Mouse (Mus musculus) embryonic stem cell, embryonic (primary cell): ENCODE measurements around the gene Mon2.

Experiments
- CTCF ChIA-PET, 4 experiments: fragments of 300-600 bp in 2 of 4; fragments of 350-600 bp in 2 of 4; sonication (Branson Sonifier 250); formaldehyde crosslinking; loops; one replicate each; lab custom pipeline; 2022; ENCODE audit warnings: inconsistent platforms in 2 of 4; lab: Charles Lee
- POLR2A ChIA-PET, 4 experiments: fragments of 300-600 bp in 2 of 4; fragments of 350-600 bp in 2 of 4; sonication (Branson Sonifier 250); formaldehyde crosslinking; loops; one replicate each; lab custom pipeline; 2022; ENCODE audit warnings: antibody characterized with exemption in 4 of 4, inconsistent platforms in 1 of 4; lab: Charles Lee

Mon2 gene

DNA sequence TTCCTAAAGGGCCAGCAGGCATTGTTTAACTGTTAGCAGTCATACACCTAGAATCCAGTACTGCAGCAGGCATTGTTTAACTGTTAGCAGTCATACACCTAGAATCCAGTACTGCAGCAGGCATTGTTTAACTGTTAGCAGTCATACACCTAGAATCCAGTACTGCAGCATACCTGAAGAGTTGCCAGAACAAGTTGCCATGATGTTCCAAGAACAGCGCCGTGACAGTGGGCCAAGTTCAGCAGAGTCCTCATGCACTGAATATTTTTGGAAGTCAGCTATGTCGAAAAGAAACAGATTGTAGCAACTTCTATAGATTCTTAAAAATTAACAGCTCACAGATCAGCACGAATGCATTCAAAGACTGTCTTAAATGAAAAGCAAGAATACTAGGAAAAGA is 49.6 kb downstream of the Mon2 start:
- ChIA-PET POLR2A (interaction anchor here in 1 of 4 experiments (1.3 kb wide), 1 partner anchor 20 kb away, joined by 3 read pairs; no protein-coding TSS in a partner anchor), CTCF (interaction anchor here in 1 of 4 experiments (0.6 kb wide), 1 partner anchor 219 kb away, joined by 3 read pairs; no protein-coding TSS in a partner anchor)

DNA sequence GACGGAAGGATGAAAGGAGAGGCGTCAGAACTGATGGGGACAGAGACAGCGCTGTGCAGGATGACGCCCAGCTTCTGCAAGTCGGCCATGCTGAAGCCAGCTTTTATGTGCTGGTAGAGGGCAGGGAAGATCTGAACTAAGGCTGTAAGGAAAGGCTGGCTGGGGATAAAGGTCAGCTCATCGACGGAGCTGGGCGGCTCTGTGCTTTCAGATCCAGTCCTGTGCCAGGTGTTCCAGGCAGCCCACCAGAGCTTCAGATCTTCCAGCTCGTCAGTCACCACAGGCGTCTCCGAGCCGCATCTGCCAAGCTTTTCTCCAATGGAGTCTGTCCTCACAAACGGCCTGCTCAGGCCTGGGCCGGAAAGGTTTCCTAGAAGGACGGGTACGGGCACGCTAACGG is 62.9 kb downstream of the Mon2 start:
- ChIA-PET POLR2A (interaction anchor here in 3 of 4 experiments (0.5 to 2.5 kb wide), 25 partner anchors 8 to 594 kb away, joined by 3 to 9 read pairs (median 4); partner anchors contain the start of genes Mon2 (in 2 of the 3) and Ppm1h (in 1 of the 3)), CTCF (interaction anchor here (0.6 to 2.4 kb wide), 25 partner anchors 8 to 627 kb away, joined by 3 to 20 read pairs (median 4); no protein-coding TSS in a partner anchor)

DNA sequence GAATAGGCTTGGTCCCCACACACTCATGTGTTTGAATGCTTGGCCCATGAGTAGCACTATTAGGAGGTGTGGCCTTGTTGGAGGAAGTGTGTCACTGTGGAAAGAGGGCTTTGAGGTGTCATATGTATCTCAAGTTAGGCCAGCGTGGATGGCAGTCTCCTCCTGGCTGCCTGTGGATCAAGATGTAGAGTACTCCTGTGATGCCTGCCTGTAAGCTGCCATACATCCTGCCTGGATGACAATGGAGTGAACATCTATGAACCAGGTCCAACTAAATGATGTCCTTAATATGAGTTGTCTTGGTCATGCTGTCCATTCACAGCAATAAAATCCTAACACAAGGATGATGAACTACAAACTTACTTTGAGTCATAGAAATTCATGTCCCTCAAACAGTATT is 64.9 kb downstream of the Mon2 start:
- ChIA-PET CTCF (no interaction called here), POLR2A (no interaction called here)

DNA sequence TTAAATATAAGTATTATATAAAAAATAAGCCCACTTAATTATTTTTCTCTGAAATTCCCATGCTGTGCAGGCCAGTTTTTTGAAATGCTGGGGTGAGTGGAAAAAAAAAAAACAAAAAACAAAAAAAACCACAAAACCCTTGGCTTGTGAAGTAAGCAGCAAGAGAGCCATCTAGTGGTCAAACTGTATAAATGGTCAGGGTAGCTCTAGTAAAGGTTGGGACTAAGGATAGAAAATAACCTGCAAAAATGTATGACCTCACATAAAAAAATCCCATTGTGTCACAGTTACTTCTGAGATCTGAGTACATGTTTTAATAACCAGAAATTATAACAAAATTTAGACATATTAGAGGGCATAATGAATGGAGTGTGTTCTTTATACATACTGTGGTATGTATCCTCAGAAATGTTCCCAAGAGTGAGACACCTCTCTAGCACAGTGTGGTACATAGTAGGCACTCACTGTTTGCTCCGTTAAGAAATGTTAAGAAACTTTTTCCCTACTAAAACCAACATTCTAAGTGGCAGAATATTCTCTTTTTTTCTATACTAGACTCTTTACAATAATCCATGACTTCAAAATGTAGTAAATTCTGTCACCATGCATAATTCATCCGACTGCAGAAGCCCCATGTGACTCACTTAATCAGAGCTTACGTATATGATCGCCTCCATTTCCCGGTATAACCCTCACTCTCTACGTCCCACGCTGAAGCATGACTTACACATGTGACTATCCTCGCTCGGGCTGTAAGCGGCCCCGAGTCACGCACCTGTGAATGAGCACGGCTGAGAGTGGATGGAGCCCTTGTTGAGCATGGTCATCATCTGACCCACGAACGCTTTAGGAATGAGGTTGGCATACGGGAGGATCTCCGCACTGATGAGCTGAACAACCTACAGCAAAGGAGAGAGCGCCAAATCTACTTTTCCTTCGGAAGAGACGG is 70.8 kb downstream of the Mon2 start:
- ChIA-PET CTCF (interaction anchor here (0.5 to 3.6 kb wide), 28 partner anchors 8 to 461 kb away, joined by 3 to 28 read pairs (median 5); no protein-coding TSS in a partner anchor), POLR2A (interaction anchor here in 2 of 4 experiments (0.6 to 2.5 kb wide), 5 partner anchors 8 to 199 kb away, joined by 3 to 11 read pairs (median 3); no protein-coding TSS in a partner anchor)

DNA sequence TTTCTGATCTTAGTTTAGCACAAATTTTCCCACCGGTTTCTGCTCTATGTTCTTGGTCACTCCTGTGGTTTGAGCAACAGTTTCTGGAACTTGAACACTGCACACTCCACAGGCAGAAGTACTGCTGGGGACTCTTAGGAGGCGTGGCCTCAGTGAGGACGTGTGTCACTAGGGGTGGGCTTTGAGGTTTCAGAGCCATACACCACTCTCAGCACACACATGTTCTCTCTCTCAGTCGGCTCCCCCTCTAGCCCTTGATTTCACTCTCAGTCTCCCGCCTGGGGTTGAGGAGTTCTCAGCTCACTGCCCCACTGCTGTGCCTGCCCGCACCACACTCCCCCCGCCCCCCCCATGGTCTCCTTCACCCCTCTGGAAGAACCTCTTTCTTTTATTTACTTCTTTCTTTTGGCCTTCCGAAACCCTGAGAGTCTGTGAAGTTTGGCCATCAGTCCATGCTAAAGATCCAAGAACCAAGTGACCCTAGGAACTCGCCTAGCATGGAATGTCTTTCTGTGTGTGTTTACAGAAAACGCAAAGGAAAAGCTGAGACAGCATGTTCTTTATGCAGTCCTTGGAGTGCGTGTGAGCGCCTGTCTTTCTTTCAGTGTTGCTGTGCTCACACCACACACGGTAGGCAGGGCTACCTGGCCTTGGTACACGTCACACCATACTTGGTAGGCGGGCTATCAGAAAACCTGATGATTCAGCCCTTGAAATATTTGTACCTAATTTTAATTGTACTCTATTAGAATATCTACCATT is 71.6 kb downstream of the Mon2 start:
- ChIA-PET CTCF (interaction anchor here (0.7 to 3.6 kb wide), 19 partner anchors 9 to 460 kb away, joined by 3 to 28 read pairs (median 7); no protein-coding TSS in a partner anchor), POLR2A (interaction anchor here in 2 of 4 experiments (0.6 to 2.5 kb wide), 5 partner anchors 9 to 198 kb away, joined by 3 to 11 read pairs (median 3); no protein-coding TSS in a partner anchor)

DNA sequence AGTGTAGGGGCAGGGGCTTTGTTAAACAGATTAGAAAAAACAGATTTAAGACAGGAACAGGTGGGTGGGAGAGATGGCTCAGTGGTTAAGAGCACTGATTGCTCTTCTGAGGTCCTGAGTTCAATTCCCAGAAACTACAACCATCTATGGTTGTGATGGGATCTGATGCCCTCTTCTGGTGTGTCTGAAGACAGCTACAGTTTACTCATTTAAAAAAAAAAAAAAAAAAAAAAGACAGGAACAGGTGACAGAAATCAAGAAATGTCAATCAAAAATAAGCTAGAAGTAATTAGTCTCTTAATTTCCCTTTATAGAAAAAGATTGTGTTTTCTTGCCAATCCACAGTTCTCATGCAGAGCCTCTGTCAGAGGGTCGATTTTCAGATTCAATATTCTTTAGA is 74.3 kb downstream of the Mon2 start:
- ChIA-PET CTCF (interaction anchor here (0.6 to 1.1 kb wide), 11 partner anchors 11 to 467 kb away, joined by 3 to 11 read pairs (median 5); no protein-coding TSS in a partner anchor), POLR2A (interaction anchor here in 2 of 4 experiments (0.7 to 3.8 kb wide), 4 partner anchors 12 to 209 kb away, joined by 3 to 17 read pairs (median 4); no protein-coding TSS in a partner anchor)

DNA sequence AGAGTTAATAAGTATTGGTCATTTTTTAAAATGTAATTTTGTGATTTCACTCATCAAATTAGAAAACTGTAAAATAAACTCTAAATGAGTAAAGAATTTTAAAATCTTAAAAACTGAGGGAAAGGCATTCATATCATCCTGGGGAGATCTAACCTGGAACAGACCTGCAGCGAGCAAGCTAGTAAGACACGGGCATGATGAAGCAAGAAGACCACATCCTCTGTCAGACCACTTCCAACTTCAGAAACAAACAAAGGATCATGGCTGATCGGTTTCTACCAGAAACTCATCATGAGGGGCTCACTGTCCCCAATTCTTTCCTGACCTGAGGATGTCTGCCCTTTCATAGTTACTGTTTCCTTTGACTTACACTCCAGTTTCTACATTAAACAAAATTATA is 74.9 kb downstream of the Mon2 start:
- ChIA-PET POLR2A (interaction anchor here in 3 of 4 experiments (0.7 to 3.8 kb wide), 5 partner anchors 13 to 208 kb away, joined by 3 to 17 read pairs (median 5); partner anchors contain the start of gene Mon2 (in 1 of the 3)), CTCF (interaction anchor here (0.6 to 2.5 kb wide), 10 partner anchors 12 to 467 kb away, joined by 3 to 16 read pairs (median 5); no protein-coding TSS in a partner anchor)

DNA sequence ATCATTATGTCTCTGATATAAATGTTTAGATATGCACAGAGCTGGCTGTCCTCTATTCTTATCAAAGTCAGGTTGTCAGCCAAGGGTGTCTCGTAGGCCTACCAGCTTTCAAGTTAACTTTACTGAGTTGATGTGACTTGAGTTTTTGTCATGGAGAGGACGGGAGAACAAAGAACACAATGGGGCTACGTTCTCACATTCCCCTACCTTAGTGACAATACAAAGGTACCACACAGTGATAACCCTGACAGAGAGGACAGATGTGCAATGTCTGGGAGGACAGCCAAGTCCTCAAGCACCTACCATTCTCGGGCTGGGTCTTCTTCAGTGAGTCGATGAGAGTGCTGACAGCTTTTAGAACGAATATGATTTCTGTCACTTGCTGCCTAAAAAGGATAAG is 76.9 kb downstream of the Mon2 start:
- POLR2A ChIA-PET = interaction anchor here in 3 of 4 experiments (1.0 to 3.8 kb wide), 8 partner anchors 11 to 902 kb away, joined by 3 to 17 read pairs (median 5); partner anchors contain the start of gene Rxylt1 (in 1 of the 3)
- CTCF ChIA-PET = interaction anchor here (0.6 to 2.5 kb wide), 9 partner anchors 12 to 198 kb away, joined by 3 to 16 read pairs (median 4); partner anchors contain the start of gene Mon2 (in 1 of the 4)

DNA sequence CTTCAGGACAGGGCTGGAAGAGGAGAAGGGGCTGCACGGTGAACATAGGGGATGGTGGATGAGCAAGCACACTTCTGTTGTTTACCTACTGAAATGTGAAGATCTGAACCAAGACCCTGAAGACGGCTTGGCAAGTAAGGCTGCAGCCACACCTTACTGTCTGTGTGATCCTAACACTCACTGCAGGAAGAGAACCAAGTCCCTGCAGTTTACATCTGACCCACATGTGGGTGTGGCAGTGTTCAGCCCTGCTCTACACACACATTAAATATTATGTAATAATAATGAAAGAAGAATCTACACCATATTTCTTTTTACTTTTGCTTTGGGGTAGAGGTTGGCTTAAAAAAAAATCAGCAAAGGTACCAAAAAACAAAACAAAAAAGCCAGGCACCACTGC is 78.5 kb downstream of the Mon2 start:
- POLR2A ChIA-PET = interaction anchor here in 2 of 4 experiments (1.1 to 1.6 kb wide), 2 partner anchors 10 to 191 kb away, joined by 3 to 7 read pairs; no protein-coding TSS in a partner anchor
- CTCF ChIA-PET = interaction anchor here in 1 of 4 experiments (1.1 kb wide), 1 partner anchor 191 kb away, joined by 4 read pairs; no protein-coding TSS in a partner anchor

DNA sequence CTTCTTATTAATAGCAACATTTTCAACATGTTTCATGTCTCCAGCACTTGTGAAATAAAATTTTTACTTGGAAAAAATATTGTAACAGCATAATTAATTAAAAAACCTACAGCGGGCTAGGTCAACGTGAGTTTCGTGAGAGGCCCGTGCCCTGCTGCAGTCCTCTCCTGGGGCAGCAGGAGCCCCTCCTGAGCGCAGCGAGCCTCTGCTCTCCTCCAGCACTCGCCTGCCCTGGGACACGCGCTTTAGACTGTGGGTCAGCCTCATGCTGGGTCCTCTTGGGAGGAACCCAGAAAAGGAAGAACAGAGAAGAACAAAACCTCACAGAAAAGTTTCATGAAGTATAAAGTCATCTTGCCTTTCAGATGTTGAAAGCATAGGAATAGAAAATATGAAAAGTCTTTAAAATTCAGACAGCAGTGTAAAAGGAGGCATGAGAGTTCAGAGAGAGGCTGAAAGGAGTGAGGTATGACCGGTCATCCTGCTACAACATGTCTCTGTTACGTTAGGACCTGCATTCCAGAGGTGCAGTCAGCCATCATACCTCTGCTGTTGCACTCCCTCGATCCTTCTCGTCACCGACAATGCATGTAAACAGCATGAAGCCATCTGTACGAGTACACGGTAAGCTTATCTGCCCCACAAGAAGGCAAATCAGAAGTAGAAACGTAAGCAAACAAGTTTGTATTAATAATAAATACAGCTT is 81.8 kb downstream of the Mon2 start:
- ChIA-PET CTCF (interaction anchor here in 1 of 4 experiments (1.2 kb wide), 1 partner anchor 190 kb away, joined by 3 read pairs; no protein-coding TSS in a partner anchor), POLR2A (interaction anchor here in 1 of 4 experiments (0.5 kb wide), 2 partner anchors 21 to 191 kb away, joined by 3 to 7 read pairs; no protein-coding TSS in a partner anchor)

DNA sequence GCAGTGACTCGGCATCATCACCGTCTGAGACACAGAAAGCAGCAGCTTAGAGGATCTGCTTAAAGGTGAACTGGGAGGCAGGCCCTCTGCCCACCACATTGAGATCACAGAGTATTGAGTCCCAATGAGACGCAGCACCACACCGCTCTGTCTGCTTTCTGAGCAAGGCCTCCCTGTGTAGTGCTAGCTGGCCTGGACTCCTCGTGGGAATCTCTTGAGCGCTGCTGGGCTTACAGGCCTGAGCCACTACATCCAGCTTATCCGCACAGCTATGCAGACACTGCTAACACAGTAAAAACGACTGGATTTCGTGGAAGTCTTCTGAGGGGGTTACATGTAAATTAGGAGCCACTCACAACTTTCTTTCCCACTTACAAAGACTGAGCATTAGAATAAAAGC is 84.7 kb downstream of the Mon2 start:
- ChIA-PET CTCF (interaction anchor here in 2 of 4 experiments (0.6 kb wide), 2 partner anchors 37 to 262 kb away, joined by 3 to 4 read pairs; no protein-coding TSS in a partner anchor), POLR2A (interaction anchor here in 1 of 4 experiments (0.7 kb wide), 2 partner anchors 154 to 186 kb away, joined by 3 to 4 read pairs; no protein-coding TSS in a partner anchor)

DNA sequence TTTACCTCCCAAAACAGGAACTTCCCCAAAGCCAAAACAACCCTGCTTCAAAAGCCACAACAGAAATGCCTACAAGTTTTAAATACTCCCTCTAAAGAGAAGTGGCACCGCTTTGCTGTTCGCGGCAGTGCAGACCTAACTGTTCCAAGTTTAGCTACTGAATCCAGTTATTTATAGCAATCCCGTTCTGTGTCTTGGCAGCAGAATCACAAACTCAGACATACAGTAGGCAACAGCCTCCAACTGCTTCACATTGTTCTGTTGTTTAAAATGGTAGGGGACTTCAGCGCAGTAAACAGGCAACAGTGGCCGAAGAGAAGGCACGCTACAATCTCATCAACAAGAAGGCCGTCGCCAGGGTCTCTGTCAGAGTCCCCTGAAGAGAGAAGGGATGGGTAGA is 85.3 kb downstream of the Mon2 start:
- CTCF ChIA-PET = interaction anchor here in 2 of 4 experiments (0.6 to 2.7 kb wide), 2 partner anchors 37 to 188 kb away, joined by 3 to 8 read pairs; no protein-coding TSS in a partner anchor
- POLR2A ChIA-PET = interaction anchor here in 1 of 4 experiments (0.7 kb wide), 2 partner anchors 154 to 185 kb away, joined by 3 to 4 read pairs; no protein-coding TSS in a partner anchor

DNA sequence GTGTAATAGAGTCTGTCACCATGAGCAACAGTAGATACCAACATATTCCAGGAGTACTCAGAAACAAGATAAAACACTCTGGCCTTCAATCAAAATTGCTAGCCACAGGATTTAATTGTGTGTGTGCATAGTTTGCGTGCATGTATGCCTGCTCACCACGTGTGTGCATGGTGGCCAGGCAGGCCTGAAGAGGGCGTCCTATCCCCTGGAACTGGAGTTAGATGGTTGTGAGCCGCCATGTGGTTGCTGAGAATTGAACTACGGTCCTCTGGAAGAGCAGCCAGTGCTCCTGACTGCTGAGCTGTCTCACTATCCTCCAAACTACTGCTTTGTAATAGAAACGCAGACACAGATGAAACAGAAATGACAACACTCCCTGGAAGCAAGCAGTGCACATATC is 85.7 kb downstream of the Mon2 start:
- POLR2A ChIA-PET = interaction anchor here in 1 of 4 experiments (0.7 kb wide), 1 partner anchor 184 kb away, joined by 4 read pairs; no protein-coding TSS in a partner anchor

DNA sequence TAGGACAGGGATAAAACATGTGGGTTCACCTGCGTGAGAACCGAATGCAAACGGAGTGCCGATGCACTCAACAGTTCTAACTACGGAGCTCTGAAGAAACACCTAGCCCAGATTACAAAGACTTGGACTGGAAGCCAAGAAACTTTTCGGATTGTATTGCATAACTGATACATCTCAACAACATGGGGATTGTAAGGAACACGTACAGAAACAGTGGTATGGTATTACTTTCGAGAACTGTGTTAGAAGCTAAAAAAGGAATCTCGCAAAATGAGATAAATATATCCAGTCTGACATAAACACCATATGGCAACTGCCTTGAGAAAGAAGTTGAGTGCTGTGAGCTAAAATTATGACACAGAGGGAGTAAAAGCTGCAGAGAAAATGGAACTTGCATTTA is 86.4 kb downstream of the Mon2 start:
- ChIA-PET CTCF (interaction anchor here in 3 of 4 experiments (0.5 to 2.7 kb wide), 4 partner anchors 32 to 186 kb away, joined by 3 to 8 read pairs (median 4); no protein-coding TSS in a partner anchor), POLR2A (interaction anchor here in 1 of 4 experiments (1.0 to 3.1 kb wide), 3 partner anchors 10 to 191 kb away, joined by 4 to 17 read pairs (median 5); no protein-coding TSS in a partner anchor)

More for the DNA sequence above, 85.7 kb downstream of the Mon2 start:
- CTCF ChIA-PET = interaction anchor here in 1 of 4 experiments (2.7 kb wide), 1 partner anchor 187 kb away, joined by 8 read pairs; no protein-coding TSS in a partner anchor

DNA sequence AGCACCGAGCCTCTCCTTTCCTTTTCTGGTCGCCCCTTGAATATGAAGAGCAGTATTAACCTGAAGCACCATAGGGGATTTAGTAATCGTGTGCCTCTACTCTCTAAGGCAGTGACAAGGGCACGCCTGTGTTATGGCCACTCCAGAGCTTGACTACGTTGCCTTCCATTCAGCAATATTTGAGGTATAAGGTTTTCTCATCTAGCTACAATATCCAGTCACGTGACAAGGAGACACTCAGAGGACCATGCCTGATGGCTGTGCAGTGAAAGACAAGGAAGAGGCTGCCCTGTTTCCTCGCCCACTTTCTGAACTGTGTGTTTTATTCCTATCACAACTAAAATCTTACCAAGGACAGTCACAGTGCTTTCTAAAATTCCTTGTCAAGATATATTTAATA is 87.9 kb downstream of the Mon2 start:
- ChIA-PET CTCF (interaction anchor here (0.5 to 2.7 kb wide), 18 partner anchors 10 to 185 kb away, joined by 3 to 17 read pairs (median 5); no protein-coding TSS in a partner anchor), POLR2A (interaction anchor here in 3 of 4 experiments (0.6 to 3.1 kb wide), 6 partner anchors 12 to 190 kb away, joined by 3 to 17 read pairs (median 4); no protein-coding TSS in a partner anchor)

DNA sequence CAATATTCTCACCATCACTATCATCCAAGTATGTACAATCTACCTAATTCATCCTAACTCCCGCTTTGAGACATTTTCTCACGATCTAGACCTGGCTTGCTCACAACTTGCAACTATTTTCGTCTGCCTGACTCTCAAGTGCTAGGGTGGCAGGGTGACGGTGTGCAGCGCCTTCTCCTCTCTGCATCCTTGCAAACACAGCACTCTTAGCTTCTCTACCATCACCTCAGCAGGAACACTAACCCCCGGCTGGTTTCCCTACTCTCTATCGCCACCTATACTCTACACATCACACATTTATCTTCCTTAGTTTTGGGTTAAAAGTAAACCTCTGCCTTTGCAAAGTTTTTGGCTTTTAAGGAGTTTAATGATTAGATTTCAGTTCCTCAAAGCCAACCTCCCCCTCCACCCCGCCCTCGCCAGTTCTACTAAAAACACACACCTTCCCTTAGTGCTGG is 88.6 kb downstream of the Mon2 start:
- ChIA-PET CTCF (interaction anchor here (0.6 to 1.6 kb wide), 24 partner anchors 11 to 195 kb away, joined by 3 to 17 read pairs (median 3); no protein-coding TSS in a partner anchor), POLR2A (interaction anchor here in 3 of 4 experiments (0.5 to 3.1 kb wide), 7 partner anchors 10 to 181 kb away, joined by 3 to 17 read pairs (median 3); no protein-coding TSS in a partner anchor)
